Mouse (Mus musculus): ENCODE measurements at regions not wholly inside any gene's neighbourhood (a gene's known extent, or its start where the extent isn't known, plus 50 kb on each side); places are given as distances from the start of the nearest gene placed in this dataset.

DNA sequence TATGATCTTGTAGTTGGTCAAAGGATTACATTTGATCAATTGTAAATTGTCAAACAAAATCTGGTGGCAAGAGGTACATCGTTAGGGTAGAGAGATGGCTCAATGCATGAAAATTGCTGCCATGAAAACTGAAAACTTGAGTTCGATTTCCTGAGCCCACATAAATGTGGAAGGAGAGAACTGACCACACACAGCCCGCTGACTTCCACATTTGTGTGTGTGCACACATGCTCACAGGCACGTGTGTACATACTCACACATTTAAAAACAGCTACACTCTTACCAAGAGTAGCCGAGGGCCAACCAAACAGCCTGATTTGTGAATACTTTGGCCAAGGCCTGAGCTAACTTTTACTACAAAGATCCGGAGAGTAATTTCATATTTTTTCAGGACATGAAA is 60.5 kb upstream of the Smg1 start:
- H3K36me3 ChIP-seq (ENCODE audit: control insufficient read depth in 1 of 2, insufficient read depth in 2 of 2, low read length in 2 of 2): no peaks in the 10 kb centered on the region
- no peaks in the 10 kb centered on the region for H3K79me2 ChIP-seq (ENCODE audit: control insufficient read depth, insufficient read depth, low read length, poor library complexity)
- no peak overlapping the region for H3K9ac ChIP-seq (ENCODE audit: control insufficient read depth, low read depth, low read length, poor library complexity, severe bottlenecking)
- no peaks in the 10 kb centered on the region for H3K27me3 ChIP-seq (ENCODE audit: control insufficient read depth in 1 of 2, insufficient read depth in 2 of 2, low read length in 2 of 2)
- TF ChIP-seq GABPA (IDR thresholded peaks at IDR 0.05; ENCODE audit: low read depth, low read length) (no peak), SIN3A (IDR thresholded peaks at IDR 0.05; ENCODE audit: low read length) (no peak), POLR2A (IDR thresholded peaks at IDR 0.05; ENCODE audit: control insufficient read depth in 1 of 2, insufficient read depth in 1 of 2, low read depth in 1 of 2, low read length in 2 of 2, poor library complexity in 1 of 2) (no peak), TAL1 (IDR thresholded peaks at IDR 0.05; ENCODE audit: low read length) (no peak), MEF2A (IDR thresholded peaks at IDR 0.05; ENCODE audit: extremely low read depth, insufficient replicate concordance, low read depth, low read length, poor library complexity, severe bottlenecking) (no peak), ETS1 (IDR thresholded peaks at IDR 0.05; ENCODE audit: low read depth, low read length) (no peak), USF2 (IDR thresholded peaks at IDR 0.05; ENCODE audit: borderline replicate concordance in 1 of 2, insufficient read depth in 1 of 2, low read depth in 1 of 2, low read length in 2 of 2) (no peak)
- H3K9me3 ChIP-seq (replicated peaks; ENCODE audit: insufficient read depth, low read length): no peaks in the 10 kb centered on the region
- no peak for DNase-seq (ENCODE audit: low read depth, low spot score)
- H3K4me3 ChIP-seq (ENCODE audit: control insufficient read depth in 1 of 2, insufficient read depth in 1 of 2, low read depth in 2 of 2, low read length in 2 of 2): no peak overlapping the region
- H3K27ac ChIP-seq (ENCODE audit: control insufficient read depth, low read depth, low read length): no peak overlapping the region
- H3K4me1 ChIP-seq (ENCODE audit: control insufficient read depth in 1 of 2, insufficient read depth in 2 of 2, low read length in 2 of 2): no peaks in the 10 kb centered on the region

DNA sequence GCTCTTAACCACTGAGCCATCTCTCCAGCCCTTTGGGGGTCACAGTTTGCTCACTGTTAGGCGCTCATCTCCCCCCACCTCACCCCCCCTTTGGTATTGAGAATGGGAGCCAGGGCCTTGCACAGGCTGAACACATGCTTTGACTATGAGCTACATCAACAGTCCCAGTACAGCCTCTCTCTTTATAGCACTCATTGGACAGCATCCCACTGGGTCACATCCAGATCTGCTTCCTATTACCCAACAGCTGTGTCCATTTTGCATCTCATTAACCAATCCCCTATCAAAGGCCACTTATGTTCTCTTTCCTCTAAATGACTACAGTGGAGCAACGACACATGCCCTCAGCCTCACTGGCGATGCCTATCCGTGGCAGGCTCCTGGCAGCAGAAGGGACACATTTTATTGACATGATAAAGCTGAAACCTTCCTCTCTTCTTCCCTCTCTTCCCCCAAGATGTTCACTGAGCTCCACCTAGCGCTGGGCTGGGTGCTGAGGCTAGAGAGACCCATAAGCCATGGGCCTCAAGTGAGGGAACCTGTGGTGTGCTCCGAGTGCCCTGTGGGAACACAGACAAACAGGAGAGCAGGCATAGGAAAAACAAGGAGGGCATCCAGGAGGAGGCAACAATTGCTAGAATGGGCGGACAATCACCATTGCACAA is 57.3 kb upstream of the Smg1 start:
- H3K27me3 ChIP-seq (ENCODE audit: control insufficient read depth in 1 of 2, insufficient read depth in 2 of 2, low read length in 2 of 2): no peaks in the 10 kb centered on the region
- H3K36me3 ChIP-seq (ENCODE audit: control insufficient read depth in 1 of 2, insufficient read depth in 2 of 2, low read length in 2 of 2): peaks cover 0 to 2% of the 10 kb centered on the region in 2 experiments; a peak in 1 of 4 replicates
- no peak overlapping the region for H3K9ac ChIP-seq (ENCODE audit: control insufficient read depth, low read depth, low read length, poor library complexity, severe bottlenecking)
- no peak overlapping the region for H3K27ac ChIP-seq (ENCODE audit: control insufficient read depth, low read depth, low read length)
- no peaks in the 10 kb centered on the region for H3K9me3 ChIP-seq (replicated peaks; ENCODE audit: insufficient read depth, low read length)
- TF ChIP-seq GABPA (IDR thresholded peaks at IDR 0.05; ENCODE audit: low read depth, low read length): no peak
- no peak for TF ChIP-seq TCF12 (IDR thresholded peaks at IDR 0.05; ENCODE audit: low read depth, low read length)
- no peak for TF ChIP-seq JUND (IDR thresholded peaks at IDR 0.05; ENCODE audit: low read depth, low read length)
- no peak for TF ChIP-seq MAZ (IDR thresholded peaks at IDR 0.05; ENCODE audit: low read depth, low read length)
- TF ChIP-seq RAD21 (IDR thresholded peaks at IDR 0.05; ENCODE audit: low read depth, low read length): peak; percentile 21
- no peak for TF ChIP-seq MEF2A (IDR thresholded peaks at IDR 0.05; ENCODE audit: extremely low read depth, insufficient replicate concordance, low read depth, low read length, poor library complexity, severe bottlenecking)
- peak in 2 of 3 experiments; percentile 7 to 13; a peak in 2 of 6 replicates for TF ChIP-seq CTCF (IDR thresholded peaks at IDR 0.05 in 2 of 3, conservative IDR thresholded peaks at IDR 0.05 in 1 of 3; ENCODE audit: control insufficient read depth in 1 of 3, insufficient read depth in 1 of 3, low read depth in 2 of 3, low read length in 3 of 3, poor library complexity in 1 of 3, severe bottlenecking in 1 of 3)
- no peak for TF ChIP-seq KAT2A (conservative IDR thresholded peaks at IDR 0.05; ENCODE audit: low read depth, low read length)
- no peak for TF ChIP-seq USF1 (IDR thresholded peaks at IDR 0.05; ENCODE audit: low read depth, low read length)
- H3K79me2 ChIP-seq (ENCODE audit: control insufficient read depth, insufficient read depth, low read length, poor library complexity): no peaks in the 10 kb centered on the region
- H3K4me1 ChIP-seq (ENCODE audit: control insufficient read depth in 1 of 2, insufficient read depth in 2 of 2, low read length in 2 of 2): peaks cover 0 to 6% of the 10 kb centered on the region in 2 experiments; a peak in 1 of 4 replicates
- H3K4me3 ChIP-seq (ENCODE audit: control insufficient read depth in 1 of 2, insufficient read depth in 1 of 2, low read depth in 2 of 2, low read length in 2 of 2): no peak overlapping the region
- DNase-seq (ENCODE audit: low read depth, low spot score): no peak

Measured in MEL (cell line).